Mouse (Mus musculus) heart, embryonic 15.5 days (tissue): Measurements from ENCODE around the gene S1pr4. TPM values are rescaled to one million over a fixed set of nuclear protein-coding genes. Genes with fewer than 3 reads are reported as not detected.

Experiments used
- ATAC-seq: fragments of 200-750 bp; cut with Nextera tagmentation; replicated peaks from 2 replicates; pipeline ENCODE4 v1.8.0; 2017; ENCODE audit warnings: low read depth, moderate TSS enrichment; ENCODE audit not compliant: insufficient number of reproducible peaks, insufficient read depth, low FRiP score
- H3K27ac ChIP-seq: fragments of 300-500 bp; sonication (generic); 2 replicates; pipeline ENCODE4 v1.5.1; 2015; ENCODE audit warnings: mild to moderate bottlenecking, inconsistent platforms
- H3K27me3 ChIP-seq: fragments of 300-500 bp; sonication (generic); 2 replicates; pipeline ENCODE4 v1.6.1; 2015; ENCODE audit warnings: inconsistent platforms
- H3K36me3 ChIP-seq: fragments of 300-500 bp; sonication (generic); 2 replicates; pipeline ENCODE4 v1.6.1; 2015; ENCODE audit warnings: mild to moderate bottlenecking, inconsistent platforms
- H3K4me1 ChIP-seq: fragments of 300-500 bp; sonication (generic); replicated peaks from 2 replicates; pipeline ENCODE4 v1.6.1; 2015; ENCODE audit warnings: inconsistent platforms
- H3K4me2 ChIP-seq: fragments of 300-500 bp; sonication (generic); 2 replicates; pipeline ENCODE4 v1.6.1; 2015; ENCODE audit warnings: inconsistent platforms, mild to moderate bottlenecking, moderate library complexity
- H3K4me3 ChIP-seq: fragments of 300-500 bp; sonication (generic); 2 replicates; pipeline ENCODE4 v1.5.1; 2015; ENCODE audit warnings: mild to moderate bottlenecking, inconsistent platforms
- H3K9ac ChIP-seq: fragments of 300-500 bp; sonication (generic); 2 replicates; pipeline ENCODE4 v1.6.1; 2015; ENCODE audit warnings: mild to moderate bottlenecking, inconsistent platforms
- H3K9me3 ChIP-seq: fragments of 300-500 bp; sonication (generic); replicated peaks from 2 replicates; pipeline ENCODE4 v1.6.1; 2016; ENCODE audit warnings: inconsistent platforms
- WGBS: fragments of 180-500 bp; shearing (Covaris S2); methylation state at CpG from one replicate; pipeline ENCODE4 v1.1.7; 2015; ENCODE audit warnings: mixed read lengths; 5-methylcytosine and 5-hydroxymethylcytosine counted together
- microRNA-seq: library from miRNA; unstranded; fragments of <30 nt; microRNA quantifications from one replicate; pipeline ENCODE4, GENCODE M21; 2016
- polyA plus RNA-seq: library from polyadenylated mRNA; unstranded; fragments of >200 nt; fragmentation: Nextera tagmentation; extraction: Ambion mirVana; gene quantifications from 2 replicates; pipeline ENCODE4 v1.2.1, GENCODE M21; 2015

The S1pr4 gene
- polyA plus RNA-seq, 1 experiment from 2014 or later = 0.47 TPM

DNA sequence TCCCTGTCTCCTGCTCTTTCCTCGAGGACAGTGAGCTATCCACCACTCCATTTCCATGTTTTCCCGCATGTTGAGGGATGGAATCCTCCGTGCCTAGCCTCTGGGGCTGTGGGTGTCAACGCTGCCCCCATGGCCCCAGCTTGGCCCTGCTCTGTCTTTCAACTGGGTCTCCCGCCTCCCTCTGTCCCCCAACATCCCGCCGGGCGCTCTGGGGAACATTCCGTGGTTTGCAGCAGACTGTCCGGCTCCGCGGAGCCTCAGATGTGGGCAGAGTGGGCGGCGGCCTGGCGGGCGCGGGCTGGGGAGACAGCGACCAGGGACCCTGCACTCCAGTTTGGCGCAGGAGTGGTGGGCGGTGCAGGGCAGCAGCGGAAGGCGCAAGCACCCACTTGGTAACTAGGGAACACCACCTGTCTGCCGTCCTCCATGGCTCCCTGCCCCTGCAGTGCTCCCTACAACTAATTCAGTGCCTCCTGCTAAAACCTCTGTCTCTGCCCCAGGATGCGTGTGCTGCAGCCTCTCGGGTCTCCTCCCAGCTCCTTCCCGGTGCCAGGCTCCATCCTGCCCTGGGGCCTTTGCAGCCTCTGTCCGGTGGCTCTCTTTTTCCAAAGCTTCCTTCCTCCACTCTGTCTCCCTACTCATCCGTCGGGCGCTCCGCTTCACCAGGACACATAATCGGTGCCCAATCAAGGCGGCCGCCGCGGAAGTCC lies 47.5 kb downstream of the S1pr4 start:
- Histone ChIP-seq H3K9ac (0 out of 2 replicates have a peak overlapping the region, but pooled peaks have one; percentile 14), H3K27ac (no peak overlapping the region), H3K4me2 (0 out of 2 replicates have a peak overlapping the region, but pooled peaks have one; percentile 1), H3K36me3 (no peaks in the 10 kb centered on the region), H3K9me3 (no peaks in the 10 kb centered on the region), H3K4me1 (peaks cover 11% of the 10 kb centered on the region), H3K4me3 (peak overlapping the region; percentile 8; the same call in 1 of the 2 replicates), H3K27me3 (peaks cover 78% of the 10 kb centered on the region)
- no peak for ATAC-seq
- WGBS = 8% methylated on average over 36 of the region's 36 CpGs

DNA sequence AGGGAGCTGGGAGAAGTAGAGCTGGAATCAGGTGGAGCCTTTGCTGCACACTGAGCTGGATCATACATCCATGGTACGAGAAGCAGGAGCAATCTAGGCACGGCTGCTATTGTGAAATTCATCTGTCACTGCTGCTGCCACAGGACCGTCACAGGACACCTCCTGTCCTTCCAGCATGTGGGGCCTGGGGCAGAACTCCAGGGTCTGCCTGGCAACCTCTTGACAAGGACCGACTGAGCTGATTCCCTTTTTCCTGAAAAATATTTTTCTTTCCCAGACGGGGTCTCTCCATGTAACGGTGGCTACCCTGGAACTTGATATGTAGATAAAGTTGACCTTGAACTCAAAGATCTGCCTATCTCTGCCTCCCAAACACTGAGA lies 48.6 kb downstream of the S1pr4 start:
- no peaks in the 10 kb centered on the region for H3K9me3 ChIP-seq
- H3K4me2 ChIP-seq = no peak overlapping the region
- H3K36me3 ChIP-seq = no peaks in the 10 kb centered on the region
- no peak for ATAC-seq
- peaks cover 11% of the 10 kb centered on the region for H3K4me1 ChIP-seq
- peaks cover 68% of the 10 kb centered on the region for H3K27me3 ChIP-seq
- H3K4me3 ChIP-seq = no peak overlapping the region
- WGBS = 41% methylated on average over 6 of the region's 6 CpGs
- H3K27ac ChIP-seq = no peak overlapping the region
- H3K9ac ChIP-seq = no peak overlapping the region

DNA sequence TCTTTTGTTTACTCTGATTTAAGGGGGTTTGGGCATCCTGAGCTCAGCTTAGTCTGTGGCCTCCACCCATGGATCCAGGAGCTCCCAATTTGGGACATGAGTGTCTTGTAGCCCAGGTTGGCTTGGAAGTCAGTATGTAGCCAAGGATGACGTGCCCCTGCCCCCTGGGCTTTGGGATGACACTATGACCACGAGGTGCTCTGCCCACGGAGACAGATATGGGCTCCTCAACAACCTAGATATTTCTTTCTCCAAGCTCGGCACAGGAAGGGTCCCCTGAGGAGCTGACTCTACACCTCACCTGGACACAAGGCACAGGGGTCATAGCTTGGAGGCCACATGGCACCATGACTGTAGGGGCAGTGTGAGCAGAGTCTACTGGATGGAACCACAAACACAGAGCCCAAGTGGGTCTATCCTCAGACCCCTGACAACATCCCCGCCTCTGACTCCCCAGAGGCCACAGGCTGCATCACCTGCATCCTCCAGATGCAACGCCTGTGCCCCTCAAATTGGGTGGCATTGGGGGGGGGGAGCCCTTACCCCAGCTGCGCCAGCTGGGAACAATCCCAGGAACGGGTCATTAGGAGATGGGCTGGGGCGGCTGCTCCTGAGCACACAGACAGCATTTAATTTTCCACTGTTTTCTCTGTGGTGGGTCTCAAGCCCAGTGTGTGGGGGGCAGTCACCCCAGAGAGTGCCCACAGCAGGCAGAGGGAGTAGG lies 49.1 kb downstream of the S1pr4 start:
- no peaks in the 10 kb centered on the region for H3K36me3 ChIP-seq
- H3K27ac ChIP-seq = no peak overlapping the region
- no peak for ATAC-seq
- H3K4me1 ChIP-seq = peaks cover 11% of the 10 kb centered on the region
- WGBS = 55% methylated on average over 9 of the region's 9 CpGs
- no peaks in the 10 kb centered on the region for H3K9me3 ChIP-seq
- H3K9ac ChIP-seq = no peak overlapping the region
- peaks cover 63% of the 10 kb centered on the region for H3K27me3 ChIP-seq
- H3K4me3 ChIP-seq = no peak overlapping the region
- H3K4me2 ChIP-seq = no peak overlapping the region

DNA sequence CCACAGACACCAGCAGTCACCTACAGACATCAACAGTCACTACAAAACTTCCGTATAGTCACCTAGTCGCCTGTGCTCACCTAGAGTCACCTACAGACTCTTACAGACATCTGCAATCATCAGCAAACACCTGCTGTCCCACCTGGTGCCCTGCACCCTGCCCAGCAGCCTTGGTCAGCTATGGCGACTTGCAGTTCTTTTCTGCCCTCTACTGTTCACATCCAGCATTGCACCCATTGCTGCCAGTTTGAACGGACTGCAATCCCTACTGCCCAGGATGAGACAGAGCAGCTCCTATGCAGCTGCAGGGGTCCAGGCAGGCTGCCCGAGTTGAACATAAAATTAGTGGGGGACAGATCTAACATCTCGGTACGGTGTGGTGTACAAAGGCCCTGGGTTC lies 49.8 kb downstream of the S1pr4 start:
- Histone ChIP-seq H3K9me3 (no peaks in the 10 kb centered on the region), H3K27me3 (peaks cover 56% of the 10 kb centered on the region), H3K4me3 (no peak overlapping the region), H3K4me2 (no peak overlapping the region), H3K36me3 (no peaks in the 10 kb centered on the region), H3K4me1 (peaks cover 11% of the 10 kb centered on the region), H3K27ac (no peak overlapping the region), H3K9ac (no peak overlapping the region)
- ATAC-seq = peak; percentile 41; the same call in 1 of the 2 replicates
- 2% methylated on average over 7 of the region's 7 CpGs for WGBS

Small RNA genes within 50 kb of the gene (microRNA-seq; reads per million reads assigned to microRNA genes)
- gene Gm25595 = not detected

Other genes with a start within 250 kb of the S1pr4 start
- 1.6 and 3.6 TPM in 2 replicates for gene Matk, start 247.2 kb downstream of the S1pr4 start, polyA plus RNA-seq
- 208 and 226 TPM in 2 replicates for gene Mrpl54, start 233.2 kb downstream of the S1pr4 start, polyA plus RNA-seq
- 42.3 and 61.2 TPM in 2 replicates for gene Apba3, start 233.2 kb downstream of the S1pr4 start, polyA plus RNA-seq
- gene Tjp3, start 208.6 kb downstream of the S1pr4 start, polyA plus RNA-seq = 3.2 and 4.3 TPM in 2 replicates
- 26.2 and 38.2 TPM in 2 replicates for gene Pip5k1c, start 207.2 kb downstream of the S1pr4 start, polyA plus RNA-seq
- 23.5 and 34.1 TPM in 2 replicates for gene Cactin, start 179.0 kb downstream of the S1pr4 start, polyA plus RNA-seq
- gene Tbxa2r, start 171.4 kb downstream of the S1pr4 start, polyA plus RNA-seq = 11.3 and 17.9 TPM in 2 replicates
- gene Gipc3, start 156.9 kb downstream of the S1pr4 start, polyA plus RNA-seq = 0.04 TPM in 1 of 2 replicates, not detected in the other
- gene Hmg20b, start 149.7 kb downstream of the S1pr4 start, polyA plus RNA-seq = 82.8 and 83.4 TPM in 2 replicates
- gene Mfsd12, start 142.6 kb downstream of the S1pr4 start, polyA plus RNA-seq = 11.7 and 22.3 TPM in 2 replicates
- 0.81 and 2.2 TPM in 2 replicates for gene 4930404N11Rik, start 134.3 kb downstream of the S1pr4 start, polyA plus RNA-seq
- 66.5 and 84.1 TPM in 2 replicates for gene Fzr1, start 121.6 kb downstream of the S1pr4 start, polyA plus RNA-seq
- gene Dohh, start 115.7 kb downstream of the S1pr4 start, polyA plus RNA-seq = 65.2 and 79.9 TPM in 2 replicates
- gene Gm48551, start 115.7 kb downstream of the S1pr4 start, polyA plus RNA-seq = 2.2 and 2.3 TPM in 2 replicates
- 0.84 and 0.91 TPM in 2 replicates for gene Gm48552, start 111.1 kb downstream of the S1pr4 start, polyA plus RNA-seq
- gene Smim24, start 107.1 kb downstream of the S1pr4 start, polyA plus RNA-seq = 3.9 and 4.1 TPM in 2 replicates
- 60.9 and 71.2 TPM in 2 replicates for gene Nfic, start 44.5 kb downstream of the S1pr4 start, polyA plus RNA-seq
- 0.08 and 0.41 TPM in 2 replicates for gene Celf5, start 17.4 kb downstream of the S1pr4 start, polyA plus RNA-seq
- gene Ncln, start 3.7 kb downstream of the S1pr4 start, polyA plus RNA-seq = 43.6 and 63.4 TPM in 2 replicates
- gene Gna15, start 24.1 kb upstream of the S1pr4 start, polyA plus RNA-seq = 0.64 and 1.6 TPM in 2 replicates
- gene Gna11, start 45.1 kb upstream of the S1pr4 start, polyA plus RNA-seq = 52.1 and 64.1 TPM in 2 replicates
- 650 and 761 TPM in 2 replicates for gene Aes, start 59.4 kb upstream of the S1pr4 start, polyA plus RNA-seq
- 23.6 and 29.3 TPM in 2 replicates for gene Tle2, start 74.4 kb upstream of the S1pr4 start, polyA plus RNA-seq
- 23.9 and 30.5 TPM in 2 replicates for gene Tle6, start 100.9 kb upstream of the S1pr4 start, polyA plus RNA-seq
- 0.48 and 0.72 TPM in 2 replicates for gene BC025920, start 106.1 kb upstream of the S1pr4 start, polyA plus RNA-seq
- gene Sirt6, start 127.7 kb upstream of the S1pr4 start, polyA plus RNA-seq = 20.8 and 26.7 TPM in 2 replicates
- 12.3 and 13.7 TPM in 2 replicates for gene Ankrd24, start 128.4 kb upstream of the S1pr4 start, polyA plus RNA-seq
- 2.8 and 2.9 TPM in 2 replicates for gene Gm10778, start 148.9 kb upstream of the S1pr4 start, polyA plus RNA-seq
- 8.3 and 10.9 TPM in 2 replicates for gene Zfp433, start 204.7 kb upstream of the S1pr4 start, polyA plus RNA-seq